8 mouse cellular contexts compared by ENCODE assay signal in the genomic region with DNA sequence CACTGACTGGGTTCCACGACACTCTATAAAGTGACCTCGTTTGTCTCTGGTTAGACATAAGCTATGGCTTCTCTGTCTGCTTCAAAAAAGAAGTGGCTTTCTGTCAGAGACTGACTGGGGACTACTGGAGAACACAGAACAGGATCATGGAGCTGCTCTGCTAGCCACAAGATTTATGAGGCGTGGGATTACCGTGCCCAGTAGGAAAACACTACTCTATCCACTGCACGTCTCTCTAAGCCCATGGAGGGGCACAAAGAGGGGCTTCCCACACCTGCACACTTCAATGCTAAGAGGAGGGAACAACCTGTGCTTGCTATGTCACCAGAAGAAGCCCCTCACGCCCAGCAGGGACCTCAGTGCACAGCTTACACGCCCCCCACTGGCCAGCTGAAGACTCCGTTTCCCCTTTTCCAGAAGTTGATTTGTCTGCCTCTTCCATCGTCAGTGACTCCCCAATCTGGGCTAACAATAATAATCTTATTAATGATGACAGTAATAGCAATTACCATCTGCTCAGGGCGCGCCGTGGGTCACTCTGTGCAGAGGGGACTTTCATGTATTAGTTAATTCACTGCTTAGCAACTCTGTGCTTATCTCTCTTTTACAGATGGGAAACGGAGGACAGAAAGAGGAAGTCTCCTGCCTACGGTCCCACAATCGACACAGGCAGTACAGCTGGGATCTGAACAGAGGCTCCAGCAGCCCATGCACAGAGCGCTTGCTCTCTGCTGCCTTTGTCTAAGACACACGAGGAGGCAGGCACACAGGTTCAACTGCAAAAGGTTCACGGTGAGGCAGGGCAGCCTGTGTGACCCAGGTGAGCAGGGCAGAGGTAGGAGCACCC.
DNase-seq lines count a peak whose midpoint lies in the region; ATAC-seq lines count a peak whose summit lies in the region.

No protein-coding gene starts in this region.

- peaks cover 25% of the 10 kb centered on the region for H3K4me1 ChIP-seq in heart, embryonic 11.5 days (ENCODE audit: control insufficient read depth, insufficient read depth, low read length)
- peaks cover 70% of the 10 kb centered on the region for H3K4me1 ChIP-seq in forebrain, embryonic 12.5 days

- 50% methylated on average over 18 of the region's 18 CpGs for WGBS in heart, embryonic 11.5 days (ENCODE audit: insufficient replicate concordance)
- WGBS in forebrain, embryonic 12.5 days, result 66% methylated on average over 18 of the region's 18 CpGs

- H3K4me2 ChIP-seq in heart, embryonic 11.5 days, result peak overlapping the region; percentile 43
- H3K4me2 ChIP-seq in forebrain, embryonic 12.5 days, result no peak overlapping the region

- no peak for DNase-seq in heart, postnatal 14 days
- DNase-seq in kidney, postnatal 10 days, result peak; percentile 32
- peak; percentile 49 for DNase-seq in naive thymus-derived CD4-positive, alpha-beta T cell, adult 2 months (ENCODE audit: low read depth)
- DNase-seq in right cerebral cortex, adult 18-20 months, result no peak
- DNase-seq in left cerebral cortex, postnatal 10 days (ENCODE audit: extremely low spot score in 1 of 2, low spot score in 2 of 2), result no peak
- no peak for DNase-seq in layer of hippocampus, postnatal 25 days (ENCODE audit: extremely low spot score in 1 of 2, low spot score in 1 of 2)

- no peaks in the 10 kb centered on the region for H3K9me3 ChIP-seq in heart, embryonic 11.5 days (replicated peaks; ENCODE audit: control insufficient read depth, low read length)
- H3K9me3 ChIP-seq in forebrain, embryonic 12.5 days, result no peaks in the 10 kb centered on the region

- no peaks in the 10 kb centered on the region for H3K27me3 ChIP-seq in heart, embryonic 11.5 days (ENCODE audit: control insufficient read depth, insufficient read depth, low read length)
- H3K27me3 ChIP-seq in forebrain, embryonic 12.5 days, result no peaks in the 10 kb centered on the region

- H3K9ac ChIP-seq in heart, embryonic 11.5 days (ENCODE audit: low read depth, low read length), result no peak overlapping the region; the same call in 1 of the 2 replicates
- no peak overlapping the region for H3K9ac ChIP-seq in forebrain, embryonic 12.5 days

- no peak overlapping the region for H3K27ac ChIP-seq in heart, embryonic 11.5 days (ENCODE audit: low read depth, low read length)
- H3K27ac ChIP-seq in forebrain, embryonic 12.5 days, result peak overlapping the region; percentile 47

- intact Hi-C loops in heart, postnatal 14 days (cut with DNase I), result no loop called here
- intact Hi-C loops in left cerebral cortex, postnatal 10 days (cut with DNase I), result no loop called here

- no peaks in the 10 kb centered on the region for H3K36me3 ChIP-seq in heart, embryonic 11.5 days (ENCODE audit: control insufficient read depth, insufficient read depth, low read length)
- no peaks in the 10 kb centered on the region for H3K36me3 ChIP-seq in forebrain, embryonic 12.5 days (replicated peaks)

- H3K4me3 ChIP-seq in heart, embryonic 11.5 days (ENCODE audit: low read depth, low read length), result no peak overlapping the region
- H3K4me3 ChIP-seq in forebrain, embryonic 12.5 days (replicated peaks), result no peak overlapping the region

- no peak for ATAC-seq in heart, embryonic 11.5 days (replicated peaks; ENCODE audit: insufficient number of reproducible peaks, low FRiP score, low TSS enrichment)
- ATAC-seq in forebrain, embryonic 12.5 days (ENCODE audit: low FRiP score), result peak; percentile 17; the same call in 1 of the 2 replicates

Comparison
In these comparisons a context has a peak if more than half of its experiments do, and no peak if none do; other contexts are left out.
1. DNase-seq: peak in kidney, postnatal 10 days (single experiment) and naive thymus-derived CD4-positive, alpha-beta T cell, adult 2 months (single experiment); none in heart, postnatal 14 days (0 of 2), right cerebral cortex, adult 18-20 months (single experiment), left cerebral cortex, postnatal 10 days (0 of 2) and layer of hippocampus, postnatal 25 days (0 of 2).